14 mouse cellular contexts compared by ENCODE assay signal in the genomic region with DNA sequence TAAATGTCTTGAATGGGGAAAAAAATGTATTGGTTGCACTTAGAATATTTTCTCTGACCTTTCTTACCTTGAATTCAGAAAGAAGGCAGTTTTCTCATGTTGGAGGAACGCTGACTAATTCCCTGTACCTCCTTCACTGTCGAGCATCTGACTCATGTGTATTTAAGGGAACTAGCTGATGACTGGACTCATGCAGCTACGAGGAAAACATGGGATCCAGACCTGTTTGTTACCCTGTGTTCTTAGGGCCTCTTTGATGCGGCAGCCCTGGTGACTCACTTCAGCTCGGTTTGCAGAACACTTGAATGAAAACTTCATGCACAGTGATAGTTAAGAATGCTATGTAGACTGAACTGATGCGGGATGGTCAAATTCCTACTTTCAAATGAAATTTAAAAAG.
DNase-seq lines count a peak whose midpoint lies in the region; ATAC-seq and TF ChIP-seq lines count a peak whose summit lies in the region.
"Had no signal": no experiment of that assay in that cellular context is flagged by ENCODE, and none has a peak within 500 bp of the region (broad histone marks: within the 10 kb centered on the region; RNA-seq: fewer than 3 reads in every experiment).

No protein-coding gene starts in this region.

- H3K9me3 ChIP-seq in heart, embryonic 13.5 days = no peaks in the 10 kb centered on the region
- H3K9me3 ChIP-seq in CH12.LX (replicated peaks; ENCODE audit: low read length) = no peaks in the 10 kb centered on the region
- H3K9me3 ChIP-seq: embryonic facial prominence, embryonic 12.5 days; limb, embryonic 12.5 days; megakaryocyte, embryonic 14.5 days had no signal

- no peaks in the 10 kb centered on the region for H3K27me3 ChIP-seq in heart, embryonic 13.5 days (replicated peaks)
- H3K27me3 ChIP-seq in CH12.LX (replicated peaks) = no peaks in the 10 kb centered on the region
- H3K27me3 ChIP-seq: embryonic facial prominence, embryonic 12.5 days; limb, embryonic 12.5 days; megakaryocyte, embryonic 14.5 days had no signal

- peaks cover 80% of the 10 kb centered on the region for H3K4me1 ChIP-seq in heart, embryonic 13.5 days
- H3K4me1 ChIP-seq in CH12.LX (ENCODE audit: control insufficient read depth in 1 of 2, insufficient read depth in 2 of 2) = peaks cover 19 to 87% of the 10 kb centered on the region in 2 experiments

- no peak overlapping the region for H3K4me3 ChIP-seq in heart, embryonic 13.5 days
- H3K4me3 ChIP-seq in CH12.LX (replicated peaks in 1 of 3; ENCODE audit: low read depth in 2 of 3, low read length in 2 of 3, poor library complexity in 1 of 3) = peak overlapping the region in 2 of 3 experiments; percentile 5 to 19
- H3K4me3 ChIP-seq: embryonic facial prominence, embryonic 12.5 days; limb, embryonic 12.5 days had no signal

- dilution Hi-C loops in CH12.LX (cut with MboI; ENCODE audit: extremely low pct_ligation_motif_present, extremely low pct_unique_long_range_greater_than_20kb, low sequenced_read_pairs) = no loop called here

- H3K36me3 ChIP-seq in heart, embryonic 13.5 days = no peaks in the 10 kb centered on the region
- peaks cover 0 to 3% of the 10 kb centered on the region in 2 experiments for H3K36me3 ChIP-seq in CH12.LX (replicated peaks in 1 of 2; ENCODE audit: control insufficient read depth in 1 of 2, insufficient read depth in 1 of 2, low read length in 1 of 2)
- H3K36me3 ChIP-seq: embryonic facial prominence, embryonic 12.5 days; G1E; limb, embryonic 12.5 days had no signal

- no peak for TF ChIP-seq RAD21 in CH12.LX (IDR thresholded peaks at IDR 0.05; ENCODE audit: low read depth, low read length)

- WGBS in heart, embryonic 13.5 days = 32% methylated on average over 6 of the region's 6 CpGs

- TF ChIP-seq EP300 in CH12.LX (IDR thresholded peaks at IDR 0.05; ENCODE audit: low read length) = no peak

- peak overlapping the region; percentile 94 for H3K27ac ChIP-seq in heart, embryonic 13.5 days (replicated peaks)
- peak overlapping the region; percentile 92 for H3K27ac ChIP-seq in CH12.LX (ENCODE audit: insufficient read depth, low read depth)
- H3K27ac ChIP-seq: embryonic facial prominence, embryonic 12.5 days; limb, embryonic 12.5 days had no signal

- H3K4me2 ChIP-seq in heart, embryonic 13.5 days = peak overlapping the region; percentile 34
- peak overlapping the region; percentile 99 for H3K4me2 ChIP-seq in CH12.LX (ENCODE audit: insufficient read depth, low read depth, poor library complexity, severe bottlenecking)
- H3K4me2 ChIP-seq: embryonic facial prominence, embryonic 12.5 days; limb, embryonic 12.5 days had no signal

- H3K9ac ChIP-seq in heart, embryonic 13.5 days = peak overlapping the region; percentile 39; the same call in 1 of the 2 replicates
- H3K9ac ChIP-seq in CH12.LX (ENCODE audit: insufficient read depth, low read depth) = peak overlapping the region; percentile 81
- H3K9ac ChIP-seq: embryonic facial prominence, embryonic 12.5 days; limb, embryonic 12.5 days had no signal

- TF ChIP-seq CTCF in CH12.LX (conservative IDR thresholded peaks at IDR 0.05 in 1 of 2, IDR thresholded peaks at IDR 0.05 in 1 of 2; ENCODE audit: low read depth in 2 of 2, low read length in 2 of 2) = no peak

- H3K79me2 ChIP-seq in CH12.LX (replicated peaks; ENCODE audit: control insufficient read depth, extremely low read depth, insufficient read depth, poor library complexity, severe bottlenecking) = peaks cover 75% of the 10 kb centered on the region

- DNase-seq in heart, adult 9 months (ENCODE audit: low spot score in 2 of 2) = no peak
- DNase-seq in 3T3-L1 (ENCODE audit: low read depth, low spot score) (peak; percentile 97), CH12.LX (ENCODE audit: extremely low read depth) (peak; percentile 64)
- DNase-seq in left cerebral cortex, adult 18-20 months (ENCODE audit: low spot score in 2 of 2) = no peak
- no peak for DNase-seq in cerebellum, adult 9-10 months
- DNase-seq in testis, postnatal 14 days (ENCODE audit: low spot score) = no peak
- DNase-seq: kidney, adult 11 months had no signal

- no peak for ATAC-seq in heart, embryonic 13.5 days (ENCODE audit: extremely low read depth, insufficient number of reproducible peaks, low FRiP score, low TSS enrichment)
- peak; percentile 20 for ATAC-seq in inflammation-experienced regulatory T-cells, adult 6 months
- ATAC-seq: forebrain, embryonic 14.5 days had no signal

- no peak for TF ChIP-seq POLR2A in CH12.LX (IDR thresholded peaks at IDR 0.05; ENCODE audit: low read depth, low read length)

- in situ Hi-C loops in CH12.LX (cut with MboI; ENCODE audit: low pct_ligation_motif_present, low pct_unique_long_range_greater_than_20kb, low sequenced_read_pairs) = loop anchor here (5.0 kb wide), 1 partner anchor 64 kb away; a partner anchor contains a TSS

TF ChIP-seq in CH12.LX, 34 proteins besides CTCF, POLR2A, EP300 and RAD21:
- no peak for TF ChIP-seq CHD1 (IDR thresholded peaks at IDR 0.05; ENCODE audit: low read depth, low read length)
- TF ChIP-seq MEF2A (IDR thresholded peaks at IDR 0.05; ENCODE audit: borderline replicate concordance, low read depth, low read length) = 0 out of 2 replicates have a peak, but pooled peaks have one; percentile 6
- TF ChIP-seq ZNF384 (IDR thresholded peaks at IDR 0.05; ENCODE audit: low read depth, low read length) = no peak
- no peak for TF ChIP-seq GABPA (IDR thresholded peaks at IDR 0.05; ENCODE audit: insufficient replicate concordance, low read depth, low read length)
- no peak for TF ChIP-seq MAX (IDR thresholded peaks at IDR 0.05; ENCODE audit: low read length)
- no peak for TF ChIP-seq ELF1 (IDR thresholded peaks at IDR 0.05; ENCODE audit: low read depth, low read length)
- peak; percentile 17 for TF ChIP-seq SIN3A (IDR thresholded peaks at IDR 0.05; ENCODE audit: low read length)
- TF ChIP-seq NELFE (IDR thresholded peaks at IDR 0.05; ENCODE audit: low read depth, low read length) = no peak
- TF ChIP-seq HCFC1 (IDR thresholded peaks at IDR 0.05; ENCODE audit: low read depth, low read length) = no peak
- no peak for TF ChIP-seq KAT2A (IDR thresholded peaks at IDR 0.05; ENCODE audit: insufficient replicate concordance, low read length)
- TF ChIP-seq POLR2AphosphoS2 (IDR thresholded peaks at IDR 0.05; ENCODE audit: low read depth, low read length) = no peak
- TF ChIP-seq MAFK (IDR thresholded peaks at IDR 0.05; ENCODE audit: insufficient replicate concordance, low read length) = 0 out of 2 replicates have a peak, but pooled peaks have one; percentile 2
- no peak for TF ChIP-seq JUN (IDR thresholded peaks at IDR 0.05; ENCODE audit: insufficient read depth, low read depth, low read length)
- TF ChIP-seq MAZ (IDR thresholded peaks at IDR 0.05; ENCODE audit: low read depth, low read length) = no peak
- no peak for TF ChIP-seq NRF1 (IDR thresholded peaks at IDR 0.05; ENCODE audit: low read depth, low read length)
- TF ChIP-seq MXI1 (IDR thresholded peaks at IDR 0.05; ENCODE audit: low read depth, low read length) = no peak
TF ChIP-seq in CH12.LX: peak in this region for 3.

Comparison
In these comparisons a context has a peak if more than half of its experiments do, and no peak if none do; other contexts are left out.
1. DNase-seq: peak in 3T3-L1 (single experiment) and CH12.LX (single experiment); none in heart, adult 9 months (0 of 2), left cerebral cortex, adult 18-20 months (0 of 2), cerebellum, adult 9-10 months (single experiment) and testis, postnatal 14 days (single experiment).